Mouse (Mus musculus) cerebellum, postnatal 25 days (tissue): ENCODE measurements at regions not wholly inside any gene's neighbourhood (a gene's known extent, or its start where the extent isn't known, plus 50 kb on each side); places are given as distances from the start of the nearest gene placed in this dataset.
A peak's percentile ranks its signal among the peaks of the same experiment; 100 is the strongest.

ENCODE experiments used
- DNase-seq, 2 experiments: peaks; one replicate each; pipeline ENCODE4 v3.0.0; 2021; ENCODE audit warnings: mixed read lengths in 2 of 2

DNA sequence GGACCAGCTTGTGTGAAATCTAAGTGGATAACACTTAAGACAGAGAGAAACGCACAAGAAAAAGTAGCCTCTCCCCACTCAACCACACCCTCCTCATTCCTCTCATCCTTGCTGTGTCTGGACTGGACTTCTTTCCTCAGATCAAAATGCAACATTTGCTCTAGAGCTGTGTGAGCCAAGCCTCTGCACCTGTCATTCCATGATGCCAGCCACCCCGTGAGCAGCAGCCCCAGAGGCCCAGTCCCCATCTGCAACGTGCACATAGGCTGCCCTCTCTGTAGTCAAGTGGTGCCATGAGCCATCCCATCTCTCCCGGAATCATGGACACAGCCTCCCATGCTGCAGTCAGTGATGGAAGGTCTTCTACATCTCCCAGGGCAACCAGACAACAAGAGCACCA is 55.1 kb upstream of the Gpc1 start:
- no peak for DNase-seq

DNA sequence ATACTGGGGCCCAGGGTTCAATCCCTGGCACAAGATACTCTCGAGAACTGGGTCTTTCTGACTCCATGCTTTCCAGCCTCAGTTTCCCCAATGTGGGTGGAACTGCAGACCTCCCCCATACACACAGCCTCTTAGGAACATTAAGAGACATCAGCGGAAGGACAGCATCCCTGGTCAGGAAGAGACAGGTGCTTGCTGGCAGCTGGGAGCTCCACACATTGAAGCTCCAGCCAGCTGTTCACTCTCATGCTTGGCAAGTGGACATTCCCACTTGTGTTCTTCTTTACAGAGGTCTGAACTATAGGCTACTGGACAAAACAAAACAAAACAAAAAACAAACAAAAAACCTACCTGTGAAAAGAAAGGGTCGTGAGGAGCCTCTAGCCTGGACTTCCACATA is 55.5 kb upstream of the Gpc1 start:
- DNase-seq: no peak

DNA sequence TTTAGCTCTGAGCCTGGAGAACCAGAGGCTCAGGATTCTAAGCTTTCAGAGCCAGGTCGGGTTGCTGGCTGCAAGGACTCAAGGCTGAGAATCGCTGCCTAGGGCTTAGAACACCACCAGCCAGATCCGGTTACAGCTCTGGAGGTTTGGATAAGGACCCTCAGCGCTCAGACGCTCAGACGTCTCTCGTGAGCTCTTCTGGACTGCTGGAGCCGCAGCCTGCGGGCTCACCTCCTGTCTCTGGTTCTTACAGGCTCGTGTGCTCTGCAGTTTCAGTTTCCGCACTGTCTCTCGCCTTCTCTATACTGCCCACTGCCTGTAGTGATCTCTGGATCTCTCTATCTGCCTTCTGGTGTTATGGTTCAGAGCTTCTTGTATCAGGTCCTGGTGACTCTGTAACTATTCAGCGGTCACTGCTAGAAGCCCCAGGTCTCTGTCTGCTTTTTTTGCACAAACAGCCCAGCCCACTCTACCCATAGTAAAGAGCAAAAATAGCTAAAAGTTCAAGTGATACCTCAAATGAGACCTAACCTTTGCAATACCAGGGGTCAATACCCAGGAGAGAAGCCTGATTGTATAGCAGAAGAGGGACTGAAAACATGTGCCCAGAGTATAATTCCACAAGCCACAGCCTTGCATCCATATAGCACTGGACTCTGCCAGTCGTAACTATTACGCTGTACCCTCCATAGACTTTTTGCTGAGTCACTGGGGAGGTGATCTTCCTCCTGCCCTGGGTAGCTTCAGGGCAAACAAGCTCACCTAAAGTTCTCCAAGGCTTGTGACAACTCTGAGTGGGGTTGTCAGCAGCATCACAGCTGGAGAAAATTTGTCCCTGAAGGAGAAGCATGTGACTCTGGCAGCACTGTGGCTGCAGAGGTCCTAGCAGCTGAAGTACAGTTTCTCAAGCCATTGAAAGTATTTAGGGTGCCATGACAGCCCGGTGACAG is 56.4 kb upstream of the Gpc1 start:
- DNase-seq: no peak

DNA sequence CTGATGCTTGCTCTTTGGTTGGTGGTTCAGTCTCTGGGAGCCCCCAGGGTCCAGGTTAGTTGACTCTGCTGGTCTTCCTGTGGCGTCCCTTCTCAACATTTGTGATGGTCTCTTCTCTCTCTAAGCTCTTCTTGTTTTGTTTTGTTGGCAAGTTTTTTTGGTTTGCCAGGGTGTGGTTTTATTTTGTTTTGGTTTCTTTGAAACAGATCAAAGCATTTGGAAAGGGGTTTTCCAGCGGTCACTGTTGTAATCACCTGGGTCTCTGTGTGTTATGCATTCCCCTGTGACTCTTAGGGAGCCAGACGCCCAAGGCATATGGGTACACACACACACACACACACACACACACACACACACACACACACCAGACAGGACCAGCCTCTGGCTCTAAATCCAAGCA is 57.4 kb upstream of the Gpc1 start:
- no peak for DNase-seq

DNA sequence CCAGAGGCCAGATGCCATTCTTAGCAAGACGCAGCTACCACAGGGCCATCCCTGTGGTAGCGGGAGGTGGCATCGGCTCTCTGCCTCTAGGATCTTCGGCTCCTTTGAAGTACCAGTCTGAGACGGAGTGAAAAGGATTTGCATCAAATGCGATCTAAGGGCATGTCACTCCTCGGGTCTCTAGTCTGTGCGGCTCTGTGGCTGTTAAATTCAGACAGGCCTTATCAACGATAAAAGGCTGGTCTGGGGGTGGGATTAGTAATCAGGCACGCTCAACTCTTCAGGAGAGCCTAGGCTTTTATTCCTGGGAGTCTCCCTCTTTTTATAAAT is 58.7 kb upstream of the Gpc1 start:
- no peak for DNase-seq

DNA sequence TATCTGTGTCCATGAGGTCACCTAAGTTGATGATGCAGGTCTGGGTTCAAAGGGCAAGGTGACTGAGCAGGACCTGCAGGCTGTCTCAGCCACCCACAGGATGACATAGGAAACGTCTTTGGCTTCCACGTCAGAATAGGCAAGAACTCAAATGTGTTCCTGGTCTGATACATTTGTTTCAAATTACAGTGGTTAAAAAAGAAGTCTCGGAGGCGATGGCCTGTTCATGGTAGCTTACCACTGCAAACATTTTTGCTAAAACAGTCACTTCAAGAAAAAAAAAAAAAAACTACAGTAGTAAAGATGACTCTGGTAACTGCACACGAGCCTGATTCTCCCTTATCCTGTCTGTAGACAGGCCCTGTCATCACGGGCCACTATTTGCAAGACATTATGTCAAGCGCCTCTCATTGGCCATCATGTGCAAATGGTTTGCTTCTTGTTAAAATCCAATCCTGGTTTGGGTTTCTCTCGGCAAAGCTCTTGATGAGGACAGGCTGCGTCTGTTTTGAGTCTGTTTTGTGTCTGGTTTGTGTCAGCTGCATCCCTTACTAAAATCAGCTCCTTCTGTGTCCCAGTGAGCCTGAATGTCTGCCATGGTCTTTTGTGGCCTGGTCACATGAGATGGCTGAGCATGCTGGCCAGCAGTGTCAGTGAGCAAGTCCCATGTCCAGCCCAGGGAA is 59.2 kb upstream of the Gpc1 start:
- no peak for DNase-seq

DNA sequence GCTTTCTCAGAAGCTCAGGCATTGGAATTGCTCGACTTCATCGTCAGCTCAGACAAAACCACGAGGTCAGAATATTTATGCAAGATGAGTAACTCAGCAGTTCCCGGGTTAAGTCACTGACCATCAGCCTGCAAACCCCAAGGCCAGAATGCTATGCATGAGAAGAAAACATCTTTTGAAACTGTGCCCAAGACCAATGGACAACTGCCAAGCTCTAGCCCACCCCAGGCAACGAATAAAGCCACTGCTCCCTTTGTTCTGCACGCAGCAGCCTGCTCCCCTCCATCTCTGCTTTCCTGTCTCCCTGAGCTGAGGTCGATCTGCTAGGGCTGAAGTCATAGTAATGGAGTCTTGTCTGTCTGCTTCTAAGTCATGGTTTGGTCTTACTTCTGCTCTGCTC is 61.7 kb upstream of the Gpc1 start:
- DNase-seq: no peak

DNA sequence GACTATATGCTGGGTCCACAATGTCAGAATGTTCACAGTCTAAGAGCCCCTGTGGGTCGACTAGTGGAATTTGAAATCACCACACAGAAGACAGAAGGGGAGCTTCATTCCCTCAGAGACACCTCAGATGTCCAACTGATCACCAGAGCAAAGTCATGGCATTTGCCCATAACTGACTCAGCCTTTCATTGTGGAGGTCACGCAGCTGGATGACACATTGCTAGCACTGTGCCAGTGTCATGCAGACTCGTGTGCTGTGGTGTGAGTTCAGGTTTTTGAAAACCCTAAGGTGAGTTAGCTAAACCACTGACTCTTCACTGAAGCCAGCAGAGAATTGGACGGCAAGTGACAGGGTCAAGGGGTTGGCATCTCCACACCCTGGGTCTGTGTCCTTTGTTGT is 62.3 kb upstream of the Gpc1 start:
- no peak for DNase-seq

DNA sequence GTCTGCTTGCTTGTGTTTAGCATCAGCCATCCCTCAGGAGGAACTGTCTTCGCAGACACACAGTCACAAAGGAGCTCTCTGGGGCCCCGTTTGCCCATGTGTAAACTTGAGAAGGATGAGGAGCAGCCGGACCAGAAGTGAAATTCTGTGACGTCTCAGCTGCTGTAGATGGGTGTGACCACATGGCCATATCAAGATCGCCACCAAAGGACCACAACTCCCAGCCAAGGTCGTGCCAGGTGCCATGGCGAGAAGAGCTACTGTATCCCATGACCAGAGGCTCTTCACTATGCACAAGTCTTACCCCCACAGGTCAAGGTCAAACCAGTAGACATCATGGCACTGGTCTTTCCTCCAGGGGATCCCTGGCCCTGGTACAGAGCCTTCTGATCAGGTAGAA is 64.9 kb upstream of the Gpc1 start:
- DNase-seq: no peak

DNA sequence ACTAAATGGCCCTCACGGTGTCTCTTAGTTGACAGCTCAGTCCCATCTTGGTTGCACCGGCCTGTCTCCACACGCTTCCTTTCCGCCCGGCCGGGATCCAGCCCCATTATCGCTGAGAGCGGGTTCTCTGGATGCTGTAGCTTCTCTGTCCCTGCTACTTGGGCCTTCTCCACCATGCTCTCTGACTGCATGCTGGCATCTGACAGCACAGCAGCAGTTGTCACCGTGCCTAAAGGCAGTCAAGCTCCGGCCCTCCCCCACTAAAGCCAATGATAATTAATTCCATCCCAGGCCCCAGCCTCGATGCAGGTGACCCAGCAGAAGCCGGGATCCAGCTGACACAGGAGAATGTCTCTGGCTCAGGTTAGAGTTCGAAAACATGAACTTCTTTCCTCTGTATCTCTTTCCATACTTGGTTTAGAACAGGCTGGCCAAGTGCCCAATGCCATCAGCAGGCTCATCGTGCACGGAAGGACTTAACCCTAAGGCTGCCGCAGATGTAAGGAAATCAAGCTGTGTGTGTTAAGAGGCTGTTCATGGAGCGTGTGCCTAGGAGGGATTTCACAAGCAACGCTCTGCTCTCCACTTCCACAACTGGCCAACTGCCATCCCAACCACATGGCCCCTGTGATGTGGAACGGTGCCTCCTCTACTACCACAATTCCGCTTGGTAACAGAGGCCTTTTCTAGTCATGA is 76.5 kb upstream of the Gpc1 start:
- peak; percentile 50 to 62 for DNase-seq

DNA sequence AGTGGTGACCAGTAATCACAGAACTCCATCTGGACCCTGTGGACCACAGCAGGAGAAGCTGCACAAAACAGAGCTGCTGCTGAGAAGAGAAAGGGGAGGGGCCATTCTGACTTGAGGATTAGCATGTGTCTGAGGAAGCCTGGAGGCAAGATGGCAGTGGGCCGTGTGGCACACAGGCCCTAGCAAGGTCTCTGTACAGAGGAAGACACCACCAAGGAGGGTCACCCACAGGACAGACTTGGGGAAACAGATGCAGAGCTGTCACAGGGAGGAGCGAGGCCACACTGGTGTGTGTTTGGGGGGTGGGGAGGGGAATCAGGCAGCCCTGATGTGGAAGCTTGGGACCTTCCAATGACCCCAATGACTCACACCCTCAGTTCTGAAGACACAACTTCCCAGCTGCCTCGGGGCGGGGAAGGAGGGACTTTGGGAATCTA is 79.7 kb upstream of the Gpc1 start:
- peak in 1 of 2 experiments; percentile 22 for DNase-seq

DNA sequence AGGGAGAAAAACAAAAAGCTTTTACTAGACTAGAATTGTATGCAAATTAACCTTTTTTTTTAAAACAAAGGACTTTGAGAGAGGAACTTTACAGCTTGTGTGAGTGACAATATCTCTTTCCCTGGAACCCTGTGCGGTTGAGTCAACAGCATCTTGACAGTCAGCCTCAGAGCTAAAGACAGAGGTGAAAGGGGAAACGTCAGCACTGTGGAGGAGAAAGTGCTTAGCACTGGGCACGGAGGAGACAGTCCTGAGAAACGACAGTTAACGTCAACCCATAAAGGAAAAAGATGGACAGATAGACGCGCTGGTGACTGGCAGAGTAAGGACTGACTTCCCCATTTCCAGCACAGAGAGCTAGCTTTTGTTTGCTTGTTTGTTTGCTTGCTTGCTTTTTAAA is 82.0 kb upstream of the Gpc1 start:
- DNase-seq: no peak

DNA sequence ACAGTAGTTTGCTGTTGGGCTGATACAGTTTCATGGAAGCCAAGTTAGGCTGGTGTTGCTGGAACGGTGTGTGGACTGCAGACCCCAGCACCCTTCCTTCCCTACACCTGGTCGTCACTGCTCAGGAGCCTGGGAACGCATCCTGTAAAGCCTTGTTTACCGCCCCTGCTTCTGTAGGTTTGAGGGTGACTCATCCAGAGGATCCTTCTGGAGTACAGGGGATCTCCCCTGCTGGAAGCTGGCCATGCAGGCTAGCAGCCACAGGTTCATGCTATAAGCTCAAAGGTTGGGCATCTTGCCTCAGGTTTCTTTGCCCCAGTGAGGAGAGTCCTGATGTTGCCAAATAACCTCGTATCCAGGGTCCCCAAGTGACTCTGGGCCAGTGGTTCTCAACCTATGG is 86.2 kb upstream of the Gpc1 start:
- DNase-seq: no peak

DNA sequence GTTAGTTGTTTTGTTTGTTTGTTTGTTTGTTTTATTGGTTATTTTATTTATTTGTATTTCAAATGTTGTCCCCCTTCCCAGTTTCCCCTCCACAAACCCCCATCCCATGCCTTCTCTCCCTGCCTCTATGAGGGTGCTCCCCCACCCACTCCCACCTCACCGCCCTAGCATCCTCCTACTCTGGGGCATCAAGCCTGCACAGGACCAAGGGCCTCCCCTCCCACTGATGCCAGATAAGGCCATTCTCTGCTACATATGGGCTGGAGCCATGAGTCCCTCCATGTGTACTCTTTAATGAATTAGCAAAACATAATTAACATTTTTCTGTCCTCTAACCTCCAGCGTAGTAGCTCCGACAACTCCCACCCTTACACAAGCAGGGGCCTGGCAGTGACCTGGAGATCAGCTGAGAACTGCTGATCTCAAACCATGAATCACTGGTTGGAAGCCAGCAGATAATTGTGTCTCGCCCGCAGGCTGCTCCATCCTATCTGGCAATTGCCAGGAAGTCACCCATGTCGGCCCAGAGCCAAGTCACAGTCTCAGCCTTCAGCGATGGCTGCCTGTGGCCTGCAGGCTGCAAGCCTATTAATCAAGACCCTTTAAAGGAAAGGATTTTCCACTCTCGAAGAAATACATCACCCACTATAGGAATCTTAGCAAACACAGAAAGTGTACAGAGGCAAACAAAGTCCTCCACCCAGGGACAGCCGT is 86.8 kb upstream of the Gpc1 start:
- DNase-seq: peak; percentile 63 to 81

DNA sequence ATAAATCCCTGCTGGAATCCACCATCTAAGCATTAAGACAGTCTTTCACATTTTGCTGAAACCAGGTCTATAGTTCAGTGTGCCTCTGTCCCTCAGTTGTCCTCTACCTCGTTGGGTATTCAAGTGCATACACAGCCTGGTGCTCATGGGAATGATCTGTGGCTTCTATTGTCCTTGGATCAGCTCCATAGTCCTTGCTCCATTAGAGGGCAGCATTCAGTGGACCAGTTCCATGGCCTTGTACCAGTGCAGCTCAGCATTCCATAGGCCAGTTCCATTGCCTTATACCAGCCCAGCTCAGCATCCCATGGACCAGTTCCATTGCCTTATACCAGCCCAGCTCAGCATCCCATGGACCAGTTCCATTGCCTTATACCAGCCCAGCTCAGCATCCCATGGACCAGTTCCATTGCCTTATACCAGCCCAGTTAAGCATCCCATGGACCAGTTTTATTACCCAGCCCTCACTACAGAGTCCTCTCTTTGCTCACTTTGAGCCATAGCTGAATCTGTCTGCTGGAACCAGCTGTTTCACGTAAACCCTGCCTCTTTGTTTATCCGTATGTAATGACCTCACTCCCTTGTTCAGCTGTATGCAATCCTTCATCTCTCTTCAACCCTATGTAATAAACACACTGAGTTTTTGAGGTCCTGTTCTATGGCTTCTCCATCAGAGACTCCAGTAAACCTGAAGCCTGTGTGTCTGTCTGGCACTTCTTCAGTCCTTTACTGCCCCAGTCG is 88.4 kb upstream of the Gpc1 start:
- peak in 1 of 2 experiments; percentile 37 for DNase-seq

DNA sequence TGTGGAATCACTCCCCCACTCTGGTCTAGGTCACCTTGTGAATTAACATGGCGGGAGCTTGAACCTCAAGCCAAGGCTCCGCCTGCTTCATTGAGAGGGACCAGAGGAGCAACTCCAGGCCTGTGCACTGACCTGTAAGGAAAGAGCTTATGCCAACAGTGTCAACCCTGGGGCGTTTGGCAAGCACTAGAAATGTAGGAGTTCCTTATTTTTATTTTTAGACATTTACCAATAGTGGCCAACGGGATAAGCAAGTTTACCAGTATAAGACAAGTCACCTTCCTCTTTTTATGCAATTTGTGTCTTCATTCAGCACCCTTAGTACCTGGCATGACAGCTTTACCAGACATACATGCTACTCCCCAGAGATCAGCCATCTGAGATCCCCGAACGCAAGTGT is 89.1 kb upstream of the Gpc1 start:
- DNase-seq: no peak

DNA sequence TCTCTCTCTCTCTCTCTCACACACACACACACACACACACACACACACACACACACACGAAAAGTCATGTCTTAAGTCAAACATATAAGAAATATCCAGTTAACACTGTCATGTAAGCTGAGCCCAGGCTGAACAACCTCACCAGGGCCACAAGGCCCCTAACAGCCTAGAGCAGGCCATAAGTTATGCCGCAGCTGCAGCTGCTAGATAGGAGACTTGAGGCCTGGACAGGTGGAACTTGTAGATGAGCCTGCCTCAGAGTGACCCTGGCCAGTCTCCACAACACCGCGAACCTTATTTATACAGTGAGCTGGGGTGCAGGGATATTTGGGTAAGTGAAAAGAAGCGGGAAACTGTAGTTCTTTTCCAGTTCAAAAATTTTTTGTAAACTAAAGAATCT is 90.4 kb upstream of the Gpc1 start:
- no peak for DNase-seq

DNA sequence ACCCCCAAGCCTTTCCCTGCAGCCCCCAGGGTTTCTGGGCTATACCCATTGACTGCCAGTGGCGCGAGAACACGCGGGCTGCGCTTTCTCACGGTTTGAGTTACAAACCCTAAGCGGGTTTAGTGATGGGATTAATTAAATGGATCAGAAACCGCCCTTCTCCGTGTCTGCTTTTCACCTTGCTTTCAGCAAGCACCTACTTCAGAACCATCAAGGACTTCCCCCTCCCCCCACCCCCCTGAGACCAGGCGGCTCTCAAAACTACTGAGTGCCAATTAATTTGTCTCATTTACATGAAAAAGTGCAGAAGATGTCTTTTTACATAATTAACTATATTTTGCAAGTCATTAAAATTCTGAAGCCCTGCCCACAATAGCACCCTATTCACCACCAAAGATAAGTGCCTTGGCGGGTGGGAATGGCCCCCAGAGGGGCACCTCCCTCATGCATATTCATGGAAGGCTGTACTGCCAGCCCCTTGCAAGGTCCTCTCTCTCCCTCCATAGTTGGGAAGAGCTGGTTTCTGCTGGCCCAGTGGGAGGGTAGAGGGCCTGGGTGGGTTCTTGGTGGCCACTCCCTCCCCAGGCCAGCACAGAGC is 89.1 kb upstream of the Otos start:
- no peak for DNase-seq

DNA sequence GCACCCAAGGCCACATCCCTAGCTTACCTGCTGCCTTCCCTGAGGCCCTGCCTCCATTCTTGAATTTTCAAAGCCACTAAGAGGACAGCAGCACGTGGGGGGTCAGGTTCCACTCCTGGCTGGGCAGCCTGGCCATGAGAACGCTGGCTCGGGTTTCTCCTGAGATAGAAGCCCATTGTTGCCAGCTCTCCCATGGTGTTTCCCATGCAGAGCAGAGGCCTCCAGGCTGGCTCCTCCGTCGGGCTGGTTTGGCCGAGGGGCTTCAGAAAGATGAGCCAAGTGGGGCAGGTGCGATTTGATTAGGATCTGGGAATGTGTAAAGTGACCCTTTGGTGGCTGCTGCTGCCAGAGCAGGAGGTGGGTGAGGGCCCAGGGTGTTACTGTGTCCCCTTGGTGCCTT is 87.8 kb upstream of the Otos start:
- no peak for DNase-seq

DNA sequence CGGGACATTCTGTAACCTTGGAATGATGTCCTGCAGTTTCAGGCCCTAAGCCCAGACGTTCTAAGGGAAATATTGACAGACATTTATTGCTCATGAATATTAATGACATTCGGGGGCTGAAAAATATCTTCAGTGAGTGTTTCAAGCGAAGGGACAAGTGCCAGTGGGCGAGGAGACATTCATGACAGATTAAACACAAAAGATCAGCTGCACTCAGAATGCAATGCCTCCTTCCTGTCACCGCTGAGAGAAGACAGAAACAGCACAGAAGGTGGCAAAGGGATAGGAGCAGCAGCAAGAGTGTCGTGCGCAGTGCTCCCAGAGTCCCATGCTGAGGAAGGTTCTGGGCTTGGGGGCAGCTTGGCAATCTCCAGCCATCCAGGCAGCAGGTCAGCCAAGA is 85.1 kb upstream of the Otos start:
- peak; percentile 27 to 28 for DNase-seq

DNA sequence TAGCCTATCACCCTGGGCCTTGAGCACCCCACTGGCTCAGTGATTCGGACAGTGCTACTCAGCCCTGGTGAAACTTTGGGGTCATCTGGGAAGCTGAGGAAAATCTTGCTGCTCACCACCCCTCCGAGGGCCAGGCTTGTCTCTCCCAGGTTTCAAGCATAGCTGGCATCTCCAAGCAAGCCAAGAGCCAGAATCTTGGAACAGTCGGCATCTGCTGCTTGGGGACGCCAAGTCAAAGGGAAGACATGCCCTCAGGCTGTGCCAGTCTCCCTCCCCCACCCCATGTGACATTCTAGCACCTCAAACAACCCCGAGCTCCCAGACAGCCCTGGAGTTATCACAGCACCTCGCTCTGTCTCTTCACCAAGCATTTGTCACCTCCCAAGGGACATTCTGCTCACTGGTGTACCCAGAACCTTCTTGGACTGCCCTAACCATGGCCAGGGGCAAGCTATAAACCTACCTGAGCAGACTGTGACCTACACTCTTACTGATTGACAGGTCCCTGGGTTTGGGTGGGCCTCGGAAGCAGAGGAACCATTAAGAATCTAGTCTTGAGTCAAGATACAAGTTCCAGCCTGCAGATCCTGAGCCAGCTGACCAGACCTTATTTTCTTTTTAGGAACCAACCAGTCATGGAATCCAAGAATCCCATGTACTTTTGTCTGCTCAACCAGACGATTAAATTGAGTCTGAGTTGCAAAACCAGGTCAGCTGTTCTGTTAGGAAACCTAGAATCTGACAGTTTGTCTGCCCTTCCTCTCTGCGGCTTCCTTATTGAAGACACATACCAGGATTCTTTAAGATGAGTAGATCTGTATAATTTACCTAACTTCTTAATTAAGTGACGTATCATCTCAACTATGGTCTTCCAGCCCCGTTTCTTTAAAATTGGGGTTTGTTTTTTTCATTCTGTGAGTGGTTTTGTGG is 83.0 kb upstream of the Otos start:
- no peak for DNase-seq
